Mouse (Mus musculus) embryonic facial prominence, embryonic 14.5 days (tissue): ENCODE data around the gene Yipf2. TPM values are rescaled to one million over a fixed set of nuclear protein-coding genes. Genes with fewer than 3 reads are reported as not detected.
A peak's percentile ranks its signal among the peaks of the same experiment; 100 is the strongest.

ENCODE experiments used
- ATAC-seq: fragments of 200-750 bp; cut with Nextera tagmentation; 2 replicates; pipeline ENCODE4 v1.8.0; 2017; ENCODE audit warnings: low read depth, moderate number of reproducible peaks, moderate TSS enrichment
- DNase-seq: peaks from one replicate; pipeline ENCODE4 v3.0.0-alpha.2; 2015; ENCODE audit warnings: low spot score
- H3K27ac ChIP-seq: fragments of 300-500 bp; sonication (generic); replicated peaks from 2 replicates; pipeline ENCODE4 v1.5.1; 2014; ENCODE audit warnings: low read depth, mild to moderate bottlenecking, low read length, moderate library complexity
- H3K27me3 ChIP-seq: fragments of 300-500 bp; sonication (generic); replicated peaks from 2 replicates; pipeline ENCODE4 v1.6.1; 2014; ENCODE audit warnings: low read length; ENCODE audit not compliant: control insufficient read depth, insufficient read depth
- H3K36me3 ChIP-seq: fragments of 300-500 bp; sonication (generic); 2 replicates; pipeline ENCODE4 v1.6.1; 2014; ENCODE audit warnings: low read length, mixed read lengths; ENCODE audit not compliant: control insufficient read depth, insufficient read depth
- H3K4me1 ChIP-seq: fragments of 300-500 bp; sonication (generic); 2 replicates; pipeline ENCODE4 v1.6.1; 2014; ENCODE audit warnings: antibody characterized with exemption, low read length; ENCODE audit not compliant: control insufficient read depth, insufficient read depth
- H3K4me2 ChIP-seq: fragments of 300-500 bp; sonication (generic); 2 replicates; pipeline ENCODE4 v1.6.1; 2014; ENCODE audit warnings: low read depth, mild to moderate bottlenecking, low read length, moderate library complexity, mixed read lengths
- H3K4me3 ChIP-seq: fragments of 300-500 bp; sonication (generic); 2 replicates; pipeline ENCODE4 v1.5.1; 2014; ENCODE audit warnings: low read depth, mild to moderate bottlenecking, low read length
- H3K9ac ChIP-seq: fragments of 300-500 bp; sonication (generic); 2 replicates; pipeline ENCODE4 v1.6.1; 2014; ENCODE audit warnings: low read depth, mild to moderate bottlenecking, low read length, moderate library complexity, mixed read lengths
- H3K9me3 ChIP-seq: fragments of 300-500 bp; sonication (generic); 2 replicates; pipeline ENCODE4 v1.6.1; 2016; ENCODE audit warnings: low read length; ENCODE audit not compliant: control insufficient read depth
- WGBS: fragments of 180-500 bp; shearing (Covaris S2); extraction: QIAGEN DNeasy Blood & Tissue Kit; methylation state at CpG from one replicate; pipeline ENCODE4 v1.1.7; 2014; 5-methylcytosine and 5-hydroxymethylcytosine counted together
- polyA plus RNA-seq: library from polyadenylated mRNA; unstranded; fragments of >200 nt; fragmentation: Nextera tagmentation; extraction: Ambion mirVana; gene quantifications from 2 replicates; pipeline ENCODE4 v1.2.1, GENCODE M21; 2014

Gene Yipf2
- 16.0 and 18.2 TPM in 2 replicates for polyA plus RNA-seq

- Histone ChIP-seq H3K9ac (peak within 1 kb of the TSS; percentile 86), H3K4me2 (peak within 1 kb of the TSS; percentile 89), H3K9me3 (no peaks in the 10 kb centered on the region), H3K27me3 (no peaks in the 10 kb centered on the region), H3K27ac (peak within 1 kb of the TSS; percentile 79), H3K4me3 (peak within 1 kb of the TSS; percentile 96), H3K4me1 (peaks cover 16% of the 10 kb centered on the region), H3K36me3 (peaks cover 50% of the 10 kb centered on the region)
- DNase-seq (peak; percentile 98), ATAC-seq (peak; percentile 95)
- 0% methylated on average over 21 of the region's 30 CpGs for WGBS
These were observed at the start of gene Yipf2, which contains the start of gene Timm29 for GRCm38 (mm10) chr9:21592703-21593121. TSS of gene Yipf2 (minus strand) at chr9:21592828. TSS of gene Timm29 (plus strand) at chr9:21592722.

GRCm38 (mm10) chr9:21639031-21639430 lies 46.4 kb upstream of the Yipf2 start:
- DNase-seq, result no peak
- no peaks in the 10 kb centered on the region for H3K9me3 ChIP-seq
- no peak overlapping the region for H3K27ac ChIP-seq
- no peak for ATAC-seq
- no peak overlapping the region for H3K9ac ChIP-seq
- H3K36me3 ChIP-seq, result peaks cover 99% of the 10 kb centered on the region
- no peak overlapping the region for H3K4me2 ChIP-seq
- H3K27me3 ChIP-seq, result no peaks in the 10 kb centered on the region
- H3K4me3 ChIP-seq, result no peak overlapping the region
- no peaks in the 10 kb centered on the region for H3K4me1 ChIP-seq
- WGBS, result 97% methylated on average over 11 of the region's 11 CpGs

- Histone ChIP-seq H3K4me1 (no peaks in the 10 kb centered on the region), H3K27me3 (no peaks in the 10 kb centered on the region), H3K4me2 (no peak overlapping the region), H3K9ac (no peak overlapping the region), H3K27ac (no peak overlapping the region), H3K9me3 (no peaks in the 10 kb centered on the region), H3K36me3 (peaks cover 88% of the 10 kb centered on the region), H3K4me3 (no peak overlapping the region)
- ATAC-seq (peak; percentile 28; the same call in 1 of the 2 replicates), DNase-seq (peak; percentile 20)
- 73% methylated on average over 7 of the region's 7 CpGs for WGBS
These were observed 43.0 kb upstream of the Yipf2 start for GRCm38 (mm10) chr9:21635639-21636038.

- Histone ChIP-seq H3K4me1 (no peaks in the 10 kb centered on the region), H3K4me3 (no peak overlapping the region), H3K27ac (no peak overlapping the region), H3K36me3 (peaks cover 62% of the 10 kb centered on the region), H3K9ac (no peak overlapping the region), H3K27me3 (no peaks in the 10 kb centered on the region), H3K4me2 (no peak overlapping the region), H3K9me3 (no peaks in the 10 kb centered on the region)
- no peak for DNase-seq
- no peak for ATAC-seq
- WGBS, result 85% methylated on average over 3 of the region's 3 CpGs
These were observed 40.5 kb upstream of the Yipf2 start for GRCm38 (mm10) chr9:21633106-21633505.

- H3K4me2 ChIP-seq, result no peak overlapping the region
- 77% methylated on average over 3 of the region's 3 CpGs for WGBS
- no peaks in the 10 kb centered on the region for H3K27me3 ChIP-seq
- no peak overlapping the region for H3K9ac ChIP-seq
- no peaks in the 10 kb centered on the region for H3K9me3 ChIP-seq
- DNase-seq, result peak; percentile 45
- H3K4me3 ChIP-seq, result no peak overlapping the region
- peaks cover 38% of the 10 kb centered on the region for H3K36me3 ChIP-seq
- no peak overlapping the region for H3K27ac ChIP-seq
- no peak for ATAC-seq
- H3K4me1 ChIP-seq, result no peaks in the 10 kb centered on the region
These were observed 38.0 kb upstream of the Yipf2 start for GRCm38 (mm10) chr9:21630673-21631072.

GRCm38 (mm10) chr9:21627145-21627795 lies 34.6 kb upstream of the Yipf2 start:
- ATAC-seq, result no peak

GRCm38 (mm10) chr9:21626571-21626970 lies 33.9 kb upstream of the Yipf2 start:
- H3K9ac ChIP-seq, result no peak overlapping the region
- H3K27ac ChIP-seq, result no peak overlapping the region
- no peaks in the 10 kb centered on the region for H3K4me1 ChIP-seq
- H3K4me2 ChIP-seq, result no peak overlapping the region
- H3K9me3 ChIP-seq, result no peaks in the 10 kb centered on the region
- 0 out of 2 replicates have a peak, but pooled peaks cover 9% of the 10 kb centered on the region for H3K36me3 ChIP-seq
- H3K4me3 ChIP-seq, result no peak overlapping the region
- DNase-seq (no peak), ATAC-seq (no peak)
- H3K27me3 ChIP-seq, result no peaks in the 10 kb centered on the region

More at GRCm38 (mm10) chr9:21627145-21627795, 34.6 kb upstream of the Yipf2 start:
- Histone ChIP-seq H3K27ac (no peak overlapping the region), H3K9me3 (no peaks in the 10 kb centered on the region), H3K4me2 (no peak overlapping the region), H3K4me1 (no peaks in the 10 kb centered on the region), H3K27me3 (no peaks in the 10 kb centered on the region), H3K36me3 (0 out of 2 replicates have a peak, but pooled peaks cover 9% of the 10 kb centered on the region), H3K9ac (no peak overlapping the region), H3K4me3 (no peak overlapping the region)
- peak; percentile 26 for DNase-seq
- 82% methylated on average over 5 of the region's 5 CpGs for WGBS

GRCm38 (mm10) chr9:21625342-21626339 lies 33.0 kb upstream of the Yipf2 start:
- Histone ChIP-seq H3K27me3 (no peaks in the 10 kb centered on the region), H3K36me3 (0 out of 2 replicates have a peak, but pooled peaks cover 4% of the 10 kb centered on the region), H3K4me3 (no peak overlapping the region), H3K4me1 (no peaks in the 10 kb centered on the region), H3K27ac (no peak overlapping the region), H3K4me2 (no peak overlapping the region), H3K9me3 (no peaks in the 10 kb centered on the region), H3K9ac (no peak overlapping the region)
- DNase-seq, result no peak
- WGBS, result 89% methylated on average over 10 of the region's 10 CpGs
- ATAC-seq, result no peak
